Mouse (Mus musculus): Measurements from ENCODE around the gene Abhd14b. TPM values are rescaled to one million over a fixed set of nuclear protein-coding genes. Genes with fewer than 3 reads are reported as not detected.

Abhd14b gene
- polyA plus RNA-seq, 2 experiments, result 44.6 to 54.5 TPM

- no peaks in the 10 kb centered on the region; the same call in 1 of the 2 replicates for H3K36me3 ChIP-seq (ENCODE audit: control insufficient read depth, insufficient read depth, low read length)
- no peaks in the 10 kb centered on the region for H3K9me3 ChIP-seq (ENCODE audit: control insufficient read depth, low read length)
- peak overlapping the region; percentile 90 for H3K4me2 ChIP-seq (replicated peaks; ENCODE audit: low read depth, low read length, severe bottlenecking)
- no peaks in the 10 kb centered on the region for H3K27me3 ChIP-seq (ENCODE audit: control insufficient read depth, insufficient read depth, low read length)
- ATAC-seq (ENCODE audit: low FRiP score, low read depth), result peak; percentile 17
- no peak for TF ChIP-seq POLR2A (IDR thresholded peaks at IDR 0.05; ENCODE audit: borderline replicate concordance, extremely low read depth, insufficient read depth, insufficient read length)
- 2% methylated on average over 18 of the region's 20 CpGs for WGBS
- peak overlapping the region; percentile 70 for H3K9ac ChIP-seq (ENCODE audit: low read depth, low read length, severe bottlenecking)
- H3K4me3 ChIP-seq (replicated peaks; ENCODE audit: low read length), result peak overlapping the region; percentile 71
- peaks cover 59% of the 10 kb centered on the region for H3K4me1 ChIP-seq (ENCODE audit: control insufficient read depth, insufficient read depth, low read length)
- DNase-seq (ENCODE audit: low spot score), result no peak
- peak overlapping the region; percentile 81 for H3K27ac ChIP-seq (replicated peaks; ENCODE audit: low read depth, low read length)
Observed at GRCm38 (mm10) chr9:106454071-106454761, 7.0 kb downstream of the Abhd14b start.

GRCm38 (mm10) chr9:106454888-106455681 is 7.8 kb downstream of the Abhd14b start:
- H3K27ac ChIP-seq (replicated peaks; ENCODE audit: low read depth, low read length), result peak overlapping the region; percentile 81
- DNase-seq (ENCODE audit: low spot score) (no peak), ATAC-seq (ENCODE audit: low FRiP score, low read depth) (peak; percentile 31; the same call in 1 of the 2 replicates)
- H3K36me3 ChIP-seq (ENCODE audit: control insufficient read depth, insufficient read depth, low read length), result peaks cover 2% of the 10 kb centered on the region
- peak overlapping the region; percentile 71 for H3K4me3 ChIP-seq (replicated peaks; ENCODE audit: low read length)
- no peak for TF ChIP-seq POLR2A (IDR thresholded peaks at IDR 0.05; ENCODE audit: borderline replicate concordance, extremely low read depth, insufficient read depth, insufficient read length)
- H3K27me3 ChIP-seq (ENCODE audit: control insufficient read depth, insufficient read depth, low read length), result no peaks in the 10 kb centered on the region
- H3K4me1 ChIP-seq (ENCODE audit: control insufficient read depth, insufficient read depth, low read length), result peaks cover 55% of the 10 kb centered on the region
- no peaks in the 10 kb centered on the region for H3K9me3 ChIP-seq (ENCODE audit: control insufficient read depth, low read length)
- WGBS, result 3% methylated on average over 17 of the region's 17 CpGs
- peak overlapping the region; percentile 70 for H3K9ac ChIP-seq (ENCODE audit: low read depth, low read length, severe bottlenecking)
- peak overlapping the region; percentile 90 for H3K4me2 ChIP-seq (replicated peaks; ENCODE audit: low read depth, low read length, severe bottlenecking)

GRCm38 (mm10) chr9:106456325-106457162 is 9.3 kb downstream of the Abhd14b start:
- peaks cover 42% of the 10 kb centered on the region for H3K4me1 ChIP-seq (ENCODE audit: control insufficient read depth, insufficient read depth, low read length)
- peaks cover 15% of the 10 kb centered on the region for H3K36me3 ChIP-seq (ENCODE audit: control insufficient read depth, insufficient read depth, low read length)
- no peak for TF ChIP-seq POLR2A (IDR thresholded peaks at IDR 0.05; ENCODE audit: borderline replicate concordance, extremely low read depth, insufficient read depth, insufficient read length)
- H3K9me3 ChIP-seq (ENCODE audit: control insufficient read depth, low read length), result no peaks in the 10 kb centered on the region
- WGBS, result 41% methylated on average over 14 of the region's 15 CpGs
- H3K9ac ChIP-seq (ENCODE audit: low read depth, low read length, severe bottlenecking), result peak overlapping the region; percentile 70
- peak overlapping the region; percentile 52; the same call in 1 of the 2 replicates for H3K27ac ChIP-seq (replicated peaks; ENCODE audit: low read depth, low read length)
- ATAC-seq (ENCODE audit: low FRiP score, low read depth) (peak; percentile 42), DNase-seq (ENCODE audit: low spot score) (peak; percentile 56)
- no peaks in the 10 kb centered on the region for H3K27me3 ChIP-seq (ENCODE audit: control insufficient read depth, insufficient read depth, low read length)
- H3K4me3 ChIP-seq (replicated peaks; ENCODE audit: low read length), result peak overlapping the region; percentile 71; the same call in 1 of the 2 replicates
- H3K4me2 ChIP-seq (replicated peaks; ENCODE audit: low read depth, low read length, severe bottlenecking), result peak overlapping the region; percentile 90

- no peaks in the 10 kb centered on the region for H3K27me3 ChIP-seq (ENCODE audit: control insufficient read depth, insufficient read depth, low read length)
- no peaks in the 10 kb centered on the region for H3K9me3 ChIP-seq (ENCODE audit: control insufficient read depth, low read length)
- H3K4me2 ChIP-seq (replicated peaks; ENCODE audit: low read depth, low read length, severe bottlenecking), result peak overlapping the region; percentile 90
- no peak for DNase-seq (ENCODE audit: low spot score)
- peaks cover 21% of the 10 kb centered on the region for H3K36me3 ChIP-seq (ENCODE audit: control insufficient read depth, insufficient read depth, low read length)
- TF ChIP-seq POLR2A (IDR thresholded peaks at IDR 0.05; ENCODE audit: borderline replicate concordance, extremely low read depth, insufficient read depth, insufficient read length), result no peak
- ATAC-seq (ENCODE audit: low FRiP score, low read depth), result 0 out of 2 replicates have a peak, but pooled peaks have one; percentile 0
- 50% methylated on average over 9 of the region's 9 CpGs for WGBS
- H3K27ac ChIP-seq (replicated peaks; ENCODE audit: low read depth, low read length), result 0 out of 2 replicates have a peak overlapping the region, but pooled peaks have one; percentile 33
- peak overlapping the region; percentile 70 for H3K9ac ChIP-seq (ENCODE audit: low read depth, low read length, severe bottlenecking)
- H3K4me3 ChIP-seq (replicated peaks; ENCODE audit: low read length), result 0 out of 2 replicates have a peak overlapping the region, but pooled peaks have one; percentile 5
- peaks cover 42% of the 10 kb centered on the region for H3K4me1 ChIP-seq (ENCODE audit: control insufficient read depth, insufficient read depth, low read length)
Observed at GRCm38 (mm10) chr9:106457163-106457559, 9.9 kb downstream of the Abhd14b start.
